Mouse (Mus musculus) testis, adult 2 months (tissue): ENCODE measurements around the gene Unc5a. TPM values are rescaled to one million over a fixed set of nuclear protein-coding genes. Genes with fewer than 3 reads are reported as not detected.

Source experiments
- H3K27ac ChIP-seq: fragments of 200-500 bp; 2 replicates; pipeline ENCODE4 v1.5.1; 2012; ENCODE audit warnings: low read depth, low read length; ENCODE audit not compliant: control insufficient read depth, insufficient read depth
- H3K27me3 ChIP-seq: fragments of 200-500 bp; 2 replicates; pipeline ENCODE4 v1.6.1; 2012; ENCODE audit warnings: mild to moderate bottlenecking, low read length, moderate library complexity; ENCODE audit not compliant: control insufficient read depth, insufficient read depth
- H3K36me3 ChIP-seq: fragments of 200-500 bp; 2 replicates; pipeline ENCODE4 v1.6.1; 2012; ENCODE audit warnings: mild to moderate bottlenecking, low read length; ENCODE audit not compliant: control insufficient read depth, insufficient read depth
- H3K4me1 ChIP-seq: fragments of 200-500 bp; 2 replicates; pipeline ENCODE4 v1.6.1; 2012; ENCODE audit warnings: low read length; ENCODE audit not compliant: control insufficient read depth, insufficient read depth
- H3K4me3 ChIP-seq: fragments of 200-500 bp; 2 replicates; pipeline ENCODE4 v1.5.1; 2012; ENCODE audit warnings: low read depth, mild to moderate bottlenecking, low read length, moderate library complexity, mixed read lengths; ENCODE audit not compliant: control insufficient read depth
- CTCF ChIP-seq: fragments of 200-500 bp; IDR thresholded peaks from 2 replicates; pipeline ENCODE4 v1.5.1; 2012; ENCODE audit warnings: low read depth, mild to moderate bottlenecking, inconsistent platforms, low read length, moderate library complexity; ENCODE audit not compliant: control insufficient read depth, insufficient read depth, insufficient replicate concordance
- POLR2A ChIP-seq: fragments of 200-500 bp; IDR thresholded peaks from 2 replicates; pipeline ENCODE4 v1.6.1; 2012; ENCODE audit warnings: low read depth, mild to moderate bottlenecking, inconsistent platforms, low read length, moderate library complexity; ENCODE audit not compliant: control insufficient read depth
- polyA plus RNA-seq: library from polyadenylated mRNA; depleted of rRNA; stranded (reverse); fragments of >200 nt; gene quantifications from 2 replicates; pipeline ENCODE4 v1.2.3, GENCODE M21; 2012

Unc5a gene
- polyA plus RNA-seq, 1 experiment: 1.0 TPM

DNA sequence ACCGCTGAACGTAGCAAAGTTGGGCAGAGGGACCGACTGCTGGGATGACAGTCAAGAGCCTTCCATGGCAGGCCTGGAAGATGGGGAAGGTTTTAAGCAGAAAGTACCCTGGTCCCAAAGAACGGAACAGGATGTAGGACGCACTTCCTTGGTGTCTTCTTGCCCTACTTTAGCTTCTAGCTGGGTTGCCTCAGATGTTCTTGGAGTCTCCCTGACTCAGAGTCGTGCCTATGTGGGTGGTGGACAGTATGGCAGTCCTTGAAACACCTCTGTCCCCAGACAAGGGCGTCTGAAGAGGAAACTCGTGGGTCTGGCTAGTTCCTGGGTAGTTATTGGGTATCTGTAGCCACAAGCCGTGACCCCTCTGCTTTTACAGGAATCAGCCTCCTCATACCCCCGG, 52.9 kb downstream of the Unc5a start:
- Histone ChIP-seq H3K4me1 (no peaks in the 10 kb centered on the region), H3K27me3 (no peaks in the 10 kb centered on the region), H3K36me3 (no peaks in the 10 kb centered on the region), H3K27ac (no peak overlapping the region), H3K4me3 (no peak overlapping the region)
- no peak for TF ChIP-seq POLR2A
- TF ChIP-seq CTCF: no peak

DNA sequence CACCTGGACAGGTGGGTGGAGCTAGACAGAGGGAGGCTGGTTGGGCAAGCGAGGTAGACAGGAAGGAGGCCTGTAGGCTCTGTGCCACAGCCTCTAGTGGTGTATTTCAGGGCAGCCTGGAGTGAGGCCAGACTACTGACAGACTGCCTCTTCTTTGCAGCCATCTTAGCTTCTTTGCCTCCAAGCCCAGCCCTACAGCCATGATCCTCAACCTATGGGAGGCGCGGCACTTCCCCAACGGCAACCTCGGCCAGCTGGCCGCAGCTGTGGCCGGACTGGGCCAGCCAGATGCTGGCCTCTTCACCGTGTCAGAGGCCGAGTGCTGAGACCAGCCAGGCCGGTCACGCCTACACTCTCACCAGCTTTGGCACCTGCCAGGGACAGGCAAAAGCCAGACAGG, 55.4 kb downstream of the Unc5a start:
- Histone ChIP-seq H3K27ac (no peak overlapping the region), H3K27me3 (no peaks in the 10 kb centered on the region), H3K4me1 (peaks cover 5% of the 10 kb centered on the region), H3K36me3 (no peaks in the 10 kb centered on the region), H3K4me3 (no peak overlapping the region)
- TF ChIP-seq POLR2A (no peak), CTCF (no peak)

- no peaks in the 10 kb centered on the region for H3K27me3 ChIP-seq
- no peak for TF ChIP-seq CTCF
- no peak for TF ChIP-seq POLR2A
- H3K4me1 ChIP-seq: peaks cover 5% of the 10 kb centered on the region
- no peaks in the 10 kb centered on the region for H3K36me3 ChIP-seq
- no peak overlapping the region for H3K27ac ChIP-seq
- no peak overlapping the region for H3K4me3 ChIP-seq
Observed at GRCm38 (mm10) chr13:55005691-55006414, 56.6 kb downstream of the Unc5a start.

DNA sequence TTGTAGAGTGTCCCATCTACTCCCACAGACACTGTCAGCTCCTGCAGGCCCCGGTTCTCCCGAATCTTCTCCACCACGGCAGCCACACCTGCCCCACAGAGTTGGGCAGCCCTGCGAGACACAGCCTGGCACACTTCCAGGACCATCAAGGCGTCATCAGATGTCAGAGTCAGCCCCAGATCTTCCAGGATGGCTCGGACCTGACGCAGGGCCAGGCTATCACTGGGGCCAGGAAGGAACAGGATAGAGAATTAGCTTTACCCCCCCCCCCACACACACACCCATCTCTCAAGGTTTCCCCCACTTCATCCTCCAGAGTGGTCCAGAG, 57.2 kb downstream of the Unc5a start:
- Histone ChIP-seq H3K36me3 (no peaks in the 10 kb centered on the region), H3K27me3 (no peaks in the 10 kb centered on the region), H3K4me3 (no peak overlapping the region), H3K27ac (no peak overlapping the region), H3K4me1 (peaks cover 5% of the 10 kb centered on the region)
- TF ChIP-seq POLR2A (no peak), CTCF (no peak)

GRCm38 (mm10) chr13:55008589-55008988, 59.4 kb downstream of the Unc5a start:
- H3K4me1 ChIP-seq: peaks cover 10% of the 10 kb centered on the region
- no peaks in the 10 kb centered on the region for H3K27me3 ChIP-seq
- no peak for TF ChIP-seq CTCF
- TF ChIP-seq POLR2A: no peak
- no peak overlapping the region for H3K4me3 ChIP-seq
- H3K36me3 ChIP-seq: no peaks in the 10 kb centered on the region
- no peak overlapping the region for H3K27ac ChIP-seq

DNA sequence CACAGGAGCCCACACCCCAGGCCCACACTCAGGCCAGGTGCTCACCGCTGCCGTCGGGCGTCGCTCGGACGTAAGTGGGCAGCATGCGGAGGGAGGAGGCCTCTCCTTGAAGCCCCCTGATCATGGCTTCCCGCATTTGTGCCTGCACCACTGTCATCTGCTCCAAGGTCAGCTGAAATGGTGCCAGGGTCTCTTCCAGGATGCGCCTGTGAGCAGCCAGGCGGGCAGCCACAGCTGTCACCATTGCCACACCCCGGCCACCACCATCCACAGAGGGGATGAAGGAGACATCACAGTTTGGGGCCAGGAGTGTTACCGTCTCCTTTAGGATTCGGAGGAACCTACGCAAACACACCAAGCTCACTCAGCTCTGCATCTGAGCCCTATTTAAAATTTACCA, 61.9 kb downstream of the Unc5a start:
- no peaks in the 10 kb centered on the region for H3K36me3 ChIP-seq
- no peak overlapping the region for H3K4me3 ChIP-seq
- TF ChIP-seq POLR2A: no peak
- no peak for TF ChIP-seq CTCF
- H3K27ac ChIP-seq: no peak overlapping the region
- peaks cover 10% of the 10 kb centered on the region for H3K4me1 ChIP-seq
- H3K27me3 ChIP-seq: no peaks in the 10 kb centered on the region

DNA sequence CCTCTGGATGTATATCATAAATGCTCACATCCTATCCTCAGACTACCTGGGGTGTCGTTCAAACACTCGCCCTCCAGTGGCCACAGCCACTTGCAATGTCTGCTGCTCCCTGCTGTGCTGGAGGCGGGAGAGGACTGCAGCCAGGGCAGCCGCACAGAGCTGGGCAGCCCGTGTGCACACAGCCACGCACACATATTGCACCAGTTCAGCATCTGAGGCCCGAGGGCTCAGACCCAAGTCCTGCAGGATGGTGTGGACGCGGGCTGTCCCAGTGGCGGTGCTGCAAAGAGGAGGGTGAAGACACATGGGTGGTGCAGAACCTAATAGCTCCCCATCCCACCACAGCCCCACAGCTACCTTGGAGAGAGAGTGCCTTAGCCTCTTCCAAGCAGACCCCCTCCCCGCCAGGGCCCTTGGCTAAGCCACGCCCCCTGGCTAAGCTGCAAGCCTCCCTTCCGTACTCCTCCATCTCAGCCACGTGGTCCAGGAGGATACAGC, 62.8 kb downstream of the Unc5a start:
- no peaks in the 10 kb centered on the region for H3K36me3 ChIP-seq
- H3K4me1 ChIP-seq: peaks cover 10% of the 10 kb centered on the region
- no peak overlapping the region for H3K27ac ChIP-seq
- no peaks in the 10 kb centered on the region for H3K27me3 ChIP-seq
- H3K4me3 ChIP-seq: peak overlapping the region; percentile 2; the same call in 1 of the 2 replicates
- TF ChIP-seq POLR2A: no peak
- no peak for TF ChIP-seq CTCF
